Mouse (Mus musculus): ENCODE results near the gene Ccdc116. TPM values are rescaled to one million over a fixed set of nuclear protein-coding genes. Genes with fewer than 3 reads are reported as not detected.
"Not testable (repeated sequence)": the region's sequence is repeated elsewhere in the genome, so short reads cannot be mapped to it uniquely, and the experiment has no call there.

Gene Ccdc116
- 0.84 and 1.5 TPM in 2 replicates for polyA plus RNA-seq (2012; rRNA removed)

- DNase-seq (ENCODE audit: low read depth): no peak
These were observed at the start of gene Ccdc116 for GRCm38 (mm10) chr16:17146772-17147235. TSS of gene Ccdc116 (minus strand) at chr16:17147229.

GRCm38 (mm10) chr16:17193823-17194222, 46.8 kb upstream of the Ccdc116 start:
- no peak for DNase-seq (ENCODE audit: low read depth)

GRCm38 (mm10) chr16:17185475-17185874, 38.4 kb upstream of the Ccdc116 start:
- no peak for DNase-seq (ENCODE audit: low read depth)

GRCm38 (mm10) chr16:17183003-17183402, 36.0 kb upstream of the Ccdc116 start:
- DNase-seq (ENCODE audit: low read depth): no peak

GRCm38 (mm10) chr16:17182136-17182535, 35.1 kb upstream of the Ccdc116 start:
- no peak for DNase-seq (ENCODE audit: low read depth)

- DNase-seq (ENCODE audit: low read depth): peak; percentile 88
These were observed 34.4 kb upstream of the Ccdc116 start for GRCm38 (mm10) chr16:17181382-17181781.

- DNase-seq (ENCODE audit: low read depth): no peak
These were observed 32.7 kb upstream of the Ccdc116 start for GRCm38 (mm10) chr16:17179706-17180105.

GRCm38 (mm10) chr16:17177623-17178170, 30.7 kb upstream of the Ccdc116 start:
- DNase-seq (ENCODE audit: low read depth): no peak

- no peak for DNase-seq (ENCODE audit: low read depth)
These were observed 28.7 kb upstream of the Ccdc116 start for GRCm38 (mm10) chr16:17175765-17176164.

GRCm38 (mm10) chr16:17168049-17168448, 21.0 kb upstream of the Ccdc116 start:
- no peak for DNase-seq (ENCODE audit: low read depth)

- no peak for DNase-seq (ENCODE audit: low read depth)
These were observed 20.1 kb upstream of the Ccdc116 start for GRCm38 (mm10) chr16:17167179-17167578.

- DNase-seq (ENCODE audit: low read depth): not testable (repeated sequence)
These were observed 18.4 kb upstream of the Ccdc116 start for GRCm38 (mm10) chr16:17165478-17165877.

- no peak for DNase-seq (ENCODE audit: low read depth)
These were observed 7.3 kb upstream of the Ccdc116 start for GRCm38 (mm10) chr16:17154346-17154745.

GRCm38 (mm10) chr16:17151874-17152273, 4.8 kb upstream of the Ccdc116 start:
- no peak for DNase-seq (ENCODE audit: low read depth)

GRCm38 (mm10) chr16:17150520-17151258, 3.7 kb upstream of the Ccdc116 start:
- no peak for DNase-seq (ENCODE audit: low read depth)

GRCm38 (mm10) chr16:17148084-17148483, 1.1 kb upstream of the Ccdc116 start:
- no peak for DNase-seq (ENCODE audit: low read depth)

GRCm38 (mm10) chr16:17147391-17147929, 431 bp upstream of the Ccdc116 start:
- DNase-seq (ENCODE audit: low read depth): no peak

- no peak for DNase-seq (ENCODE audit: low read depth)
These were observed 2.7 kb downstream of the Ccdc116 start, which contains the start of gene Ydjc for GRCm38 (mm10) chr16:17144339-17144738. TSS of gene Ydjc (plus strand) at chr16:17144621.

GRCm38 (mm10) chr16:17137355-17137754, 9.7 kb downstream of the Ccdc116 start:
- no peak for DNase-seq (ENCODE audit: low read depth)

- DNase-seq (ENCODE audit: low read depth): no peak
These were observed 14.2 kb downstream of the Ccdc116 start for GRCm38 (mm10) chr16:17132906-17133200.

- DNase-seq (ENCODE audit: low read depth): peak; percentile 50
These were observed 14.7 kb downstream of the Ccdc116 start, which contains the start of gene Sdf2l1 for GRCm38 (mm10) chr16:17132089-17132905. TSS of gene Sdf2l1 (minus strand) at chr16:17132383.
